Comparison of ENCODE assay signal across 9 mouse cellular contexts in the genomic region with DNA sequence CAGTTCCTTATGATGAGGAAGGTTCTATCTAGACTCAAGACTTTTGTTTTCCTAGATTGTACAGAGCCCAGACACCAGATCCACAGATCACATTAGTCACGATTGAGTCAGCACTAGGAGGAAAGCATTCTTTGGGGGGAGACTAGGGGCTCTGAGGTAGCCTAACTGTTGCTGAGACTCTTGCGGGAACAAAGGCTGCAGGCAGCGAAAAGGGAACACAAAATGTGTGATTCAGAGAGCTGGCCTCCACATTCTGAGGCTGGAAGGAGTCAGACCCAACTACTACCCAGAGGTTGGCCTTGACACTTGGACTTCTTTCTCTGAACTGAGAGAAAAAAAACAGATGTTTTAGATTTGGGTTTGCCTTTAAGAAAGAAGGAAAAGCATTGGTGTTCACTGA.
"Had no signal": no experiment of that assay in that cellular context is flagged by ENCODE, and none has a peak within 500 bp of the region (broad histone marks: within the 10 kb centered on the region; RNA-seq: fewer than 3 reads in every experiment).

No protein-coding gene starts in this region.

- DNase-seq: kidney, postnatal 10 days; kidney, postnatal 4 days; left cerebral cortex, postnatal 4 days; lung, embryonic 14.5 days; lung, postnatal 10 days; retina, postnatal 1 day; right cerebral cortex, postnatal 4 days; thymus, adult 2 months; thymus, postnatal 25 days had no signal
